Mouse (Mus musculus): Measurements from ENCODE around the gene Pgm2l1. TPM values are rescaled to one million over a fixed set of nuclear protein-coding genes. Genes with fewer than 3 reads are reported as not detected.

Pgm2l1 gene
- total RNA-seq, 2 experiments from 2014 or later = 11.1 to 12.7 TPM

GRCm38 (mm10) chr7:100216601-100217565 lies 10.3 kb upstream of the Pgm2l1 start:
- no peak for ATAC-seq (replicated peaks; ENCODE audit: low FRiP score, poor library complexity, severe bottlenecking)

GRCm38 (mm10) chr7:100227896-100228525 lies 817 bp downstream of the Pgm2l1 start:
- peak; percentile 64 for ATAC-seq (replicated peaks; ENCODE audit: low FRiP score, poor library complexity, severe bottlenecking)

DNA sequence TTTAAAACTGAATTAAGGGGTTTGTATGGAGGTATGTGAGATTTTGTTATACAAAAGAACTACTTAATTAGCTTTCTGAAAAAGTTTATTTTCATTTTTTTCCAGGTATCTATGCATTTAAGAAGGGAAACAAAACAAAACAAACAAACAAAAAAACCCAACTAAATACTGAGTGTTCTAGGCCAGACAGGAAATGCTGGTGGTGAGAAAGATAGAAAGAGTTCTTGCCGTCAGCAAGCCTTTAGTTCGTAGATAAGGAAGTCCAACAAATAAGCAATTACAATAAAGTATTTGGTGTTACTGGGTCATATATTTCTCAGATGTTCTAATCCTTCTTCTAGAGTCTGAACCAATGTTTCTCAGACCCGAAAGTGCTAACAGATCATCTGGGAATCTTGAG lies 1.8 kb downstream of the Pgm2l1 start:
- no peak for ATAC-seq (replicated peaks; ENCODE audit: low FRiP score, poor library complexity, severe bottlenecking)

DNA sequence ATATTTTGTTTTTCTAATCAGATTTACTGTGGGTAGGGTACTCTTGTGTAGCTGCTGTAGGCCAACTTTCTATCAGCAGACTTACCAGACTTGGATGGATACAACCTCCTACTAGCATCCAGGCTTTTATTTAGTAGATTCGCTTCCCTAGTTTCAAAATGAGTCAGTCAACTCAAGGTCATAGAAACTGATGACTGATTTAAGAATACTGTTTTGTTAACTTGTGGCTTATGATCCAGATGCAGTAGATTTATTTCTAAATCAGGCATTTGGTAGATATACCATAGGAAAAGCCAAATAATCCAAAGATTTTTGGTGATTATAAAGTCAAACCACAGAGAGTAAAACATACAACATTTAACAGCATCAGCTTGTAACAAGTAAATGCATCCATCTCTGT lies 3.5 kb downstream of the Pgm2l1 start:
- no peak for ATAC-seq (replicated peaks; ENCODE audit: low FRiP score, poor library complexity, severe bottlenecking)

GRCm38 (mm10) chr7:100231661-100232060 lies 4.5 kb downstream of the Pgm2l1 start:
- ATAC-seq (replicated peaks; ENCODE audit: low FRiP score, poor library complexity, severe bottlenecking) = no peak

DNA sequence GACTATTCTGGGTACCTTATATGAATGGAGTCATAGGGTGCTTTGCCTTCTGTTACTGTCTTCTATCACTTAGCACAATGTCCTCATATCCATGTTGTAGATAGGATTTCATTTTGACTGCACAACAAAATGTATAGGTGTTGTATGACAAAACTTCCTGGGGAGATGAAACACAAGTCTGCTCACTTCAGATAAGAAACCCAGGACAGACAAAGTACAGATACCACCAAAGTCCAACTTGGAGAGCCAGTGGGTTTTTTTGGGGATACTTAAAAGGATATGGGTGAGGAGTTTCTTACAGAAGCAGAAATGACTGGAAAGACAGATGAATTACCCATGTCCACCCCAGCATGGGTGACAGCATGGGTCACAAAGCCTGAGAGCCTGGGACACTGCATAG lies 6.5 kb downstream of the Pgm2l1 start:
- ATAC-seq (replicated peaks; ENCODE audit: low FRiP score, poor library complexity, severe bottlenecking) = peak; percentile 44; the same call in 1 of the 2 replicates

DNA sequence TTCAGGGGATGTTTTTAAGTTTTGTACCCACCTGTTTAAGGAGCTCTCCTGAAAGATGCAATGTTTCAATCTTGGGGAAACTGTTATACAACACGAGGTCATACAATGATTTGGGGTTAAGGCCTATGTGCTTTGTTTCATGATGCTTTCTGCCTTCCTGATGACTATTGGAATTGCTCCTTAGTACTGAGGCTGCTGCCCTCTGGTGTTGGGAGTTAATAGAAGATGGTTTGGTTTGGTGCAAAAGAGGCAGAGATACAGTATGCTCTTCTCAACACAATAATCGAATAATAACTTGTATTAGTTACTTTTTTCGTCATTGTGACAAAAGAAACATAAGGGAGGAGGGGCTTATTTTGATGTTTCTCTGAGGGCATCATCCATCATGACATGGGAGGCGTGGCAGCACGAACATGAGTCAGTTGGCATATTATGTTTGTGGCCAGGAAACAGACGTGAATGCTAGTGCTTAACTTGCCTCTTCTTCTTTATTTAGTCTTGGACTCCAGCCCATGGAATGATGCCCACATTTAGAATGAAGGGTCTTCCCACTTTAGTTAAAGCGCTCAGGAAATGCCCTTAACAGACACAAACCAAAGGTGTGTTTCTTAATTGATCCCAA lies 7.2 kb downstream of the Pgm2l1 start:
- ATAC-seq (replicated peaks; ENCODE audit: low FRiP score, poor library complexity, severe bottlenecking) = peak; percentile 80

DNA sequence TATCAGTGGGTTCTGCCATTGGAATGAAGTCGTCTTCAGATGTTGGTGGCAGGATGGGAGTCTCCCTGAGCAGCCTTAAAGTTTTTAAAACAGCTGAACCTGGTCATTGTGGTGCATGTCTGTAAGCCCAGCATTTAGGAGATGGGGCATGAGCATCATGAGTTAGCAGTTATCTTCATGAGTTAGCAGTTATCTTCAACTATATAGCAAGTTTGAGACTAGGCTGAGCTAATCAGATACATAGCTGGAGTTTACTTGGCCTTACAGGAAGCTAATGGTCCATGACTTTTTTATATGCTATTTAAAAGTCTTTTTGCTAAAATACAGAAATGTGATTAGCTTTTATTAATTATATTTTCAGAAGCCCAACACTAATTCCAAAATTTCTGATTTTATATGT lies 11.1 kb downstream of the Pgm2l1 start:
- ATAC-seq (replicated peaks; ENCODE audit: low FRiP score, poor library complexity, severe bottlenecking) = no peak

- no peak for ATAC-seq (replicated peaks; ENCODE audit: low FRiP score, poor library complexity, severe bottlenecking)
These were observed 13.4 kb downstream of the Pgm2l1 start for GRCm38 (mm10) chr7:100240601-100241000.

DNA sequence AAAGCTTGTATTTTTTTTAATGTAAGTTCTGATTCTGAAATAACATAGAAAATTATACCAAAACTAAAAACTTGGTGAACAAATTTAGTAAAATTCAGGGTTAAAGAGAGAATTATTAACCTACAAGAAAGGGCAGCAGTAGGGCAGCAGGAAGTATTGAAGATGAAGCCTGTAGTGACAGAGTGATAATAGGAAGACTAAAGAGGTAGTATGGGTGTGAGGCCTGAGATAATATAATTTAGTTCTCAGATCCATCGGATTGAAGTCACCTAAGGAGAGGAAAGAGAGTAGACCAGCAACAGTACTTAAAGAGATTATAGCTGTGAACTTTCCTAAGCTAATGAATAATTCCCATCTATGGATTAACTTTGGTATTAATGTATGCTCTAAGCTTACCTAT lies 15.8 kb downstream of the Pgm2l1 start:
- ATAC-seq (replicated peaks; ENCODE audit: low FRiP score, poor library complexity, severe bottlenecking) = no peak

- no peak for ATAC-seq (replicated peaks; ENCODE audit: low FRiP score, poor library complexity, severe bottlenecking)
These were observed 17.0 kb downstream of the Pgm2l1 start for GRCm38 (mm10) chr7:100244225-100244624.

GRCm38 (mm10) chr7:100245176-100245575 lies 18.0 kb downstream of the Pgm2l1 start:
- ATAC-seq (replicated peaks; ENCODE audit: low FRiP score, poor library complexity, severe bottlenecking) = no peak

GRCm38 (mm10) chr7:100250667-100251066 lies 23.5 kb downstream of the Pgm2l1 start:
- ATAC-seq (replicated peaks; ENCODE audit: low FRiP score, poor library complexity, severe bottlenecking) = peak; percentile 90

DNA sequence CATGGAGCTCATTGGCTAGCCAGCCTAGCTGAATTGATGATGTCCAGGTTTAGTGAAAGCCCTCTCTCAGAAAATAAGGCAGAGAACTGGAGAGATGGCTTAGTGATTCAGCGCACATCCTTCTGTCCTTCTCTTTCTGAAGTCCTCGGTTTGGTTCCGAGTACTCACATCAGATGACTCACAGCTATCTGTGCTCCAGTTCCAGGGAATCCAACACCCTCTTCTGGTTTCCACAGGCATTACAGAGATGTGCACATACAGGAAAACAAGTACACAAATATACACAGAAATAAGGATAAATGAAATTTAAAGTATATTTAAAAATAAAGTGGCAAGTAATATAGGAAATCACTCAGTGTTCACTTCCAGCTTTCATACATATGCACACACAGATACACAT lies 35.2 kb downstream of the Pgm2l1 start:
- ATAC-seq (replicated peaks; ENCODE audit: low FRiP score, poor library complexity, severe bottlenecking) = no peak

DNA sequence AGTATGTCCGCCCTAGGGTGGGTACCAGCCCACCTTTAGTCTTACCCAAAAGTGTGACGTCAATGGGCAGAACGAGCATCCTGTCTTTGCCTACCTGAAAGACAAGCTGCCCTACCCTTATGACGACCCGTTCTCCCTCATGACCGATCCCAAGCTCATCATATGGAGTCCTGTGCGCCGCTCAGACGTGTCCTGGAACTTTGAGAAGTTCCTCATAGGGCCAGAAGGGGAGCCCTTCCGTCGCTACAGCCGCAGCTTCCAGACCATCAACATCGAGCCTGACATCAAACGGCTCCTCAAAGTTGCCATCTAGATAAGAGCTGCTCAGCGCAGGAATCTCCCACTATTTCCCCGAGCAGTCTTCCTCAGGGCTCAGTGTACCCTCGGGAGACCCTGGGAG lies 37.7 kb downstream of the Pgm2l1 start:
- ATAC-seq (replicated peaks; ENCODE audit: low FRiP score, poor library complexity, severe bottlenecking) = peak; percentile 48

DNA sequence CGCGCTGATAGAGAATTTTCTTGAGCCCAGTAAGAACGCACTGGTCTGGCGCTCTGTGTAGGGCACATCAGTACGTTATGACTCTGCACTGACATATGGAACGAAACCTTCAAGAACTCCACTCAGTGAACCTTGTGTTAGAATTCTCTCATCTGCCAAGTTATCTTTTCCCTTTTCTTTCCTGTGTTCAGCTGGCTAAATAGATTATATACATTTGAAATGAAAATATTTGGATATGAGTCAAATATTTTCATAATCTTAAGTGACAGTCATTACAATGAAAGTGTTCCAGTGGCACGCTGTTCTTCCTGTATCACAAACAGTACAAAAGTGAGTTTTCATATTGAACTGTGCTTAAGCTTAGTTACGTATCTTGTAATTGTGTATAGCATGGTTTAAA lies 45.2 kb downstream of the Pgm2l1 start:
- no peak for ATAC-seq (replicated peaks; ENCODE audit: low FRiP score, poor library complexity, severe bottlenecking)

DNA sequence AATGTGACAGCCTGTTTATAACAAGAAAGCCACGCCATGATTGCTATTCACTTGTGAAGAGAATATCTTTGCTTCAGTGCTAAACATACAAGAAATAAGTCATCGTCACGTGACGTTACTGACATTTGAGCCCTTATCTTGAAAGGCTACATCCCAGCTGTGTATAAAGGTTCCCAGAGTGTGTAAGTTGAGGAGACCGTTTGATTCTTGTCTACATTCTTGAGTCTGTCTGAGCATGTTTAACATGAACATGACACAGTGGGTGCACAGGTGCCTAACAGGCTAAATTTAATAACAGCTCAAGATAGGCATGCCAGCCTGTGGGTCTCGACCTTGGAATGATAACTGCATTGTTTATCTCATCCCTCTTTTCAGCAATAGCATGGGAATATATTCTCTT lies 47.3 kb downstream of the Pgm2l1 start:
- ATAC-seq (replicated peaks; ENCODE audit: low FRiP score, poor library complexity, severe bottlenecking) = no peak

GRCm38 (mm10) chr7:100276397-100276796 lies 49.2 kb downstream of the Pgm2l1 start:
- ATAC-seq (replicated peaks; ENCODE audit: low FRiP score, poor library complexity, severe bottlenecking) = no peak

- ATAC-seq (replicated peaks; ENCODE audit: low FRiP score, poor library complexity, severe bottlenecking) = peak; percentile 77; the same call in 1 of the 2 replicates
These were observed 52.6 kb downstream of the Pgm2l1 start for GRCm38 (mm10) chr7:100279803-100280202.

DNA sequence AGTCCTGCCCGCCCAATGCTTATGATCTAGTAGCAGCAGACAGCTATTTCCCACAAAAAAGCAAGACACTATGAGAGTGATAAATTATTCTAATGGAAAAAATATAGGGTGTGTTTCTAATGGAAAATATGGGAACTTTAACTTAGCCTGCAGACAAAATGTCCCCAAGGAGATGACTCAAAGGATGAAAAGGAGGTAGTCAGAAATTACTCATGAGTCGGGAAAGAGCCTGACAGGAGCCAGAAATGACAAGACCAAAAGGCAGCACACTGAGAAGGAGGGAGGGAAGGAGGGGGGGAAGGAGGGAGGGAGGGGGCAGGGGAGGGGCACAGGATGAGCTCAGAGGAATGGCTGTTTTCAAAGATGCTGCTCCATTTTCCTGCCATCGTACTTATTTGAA lies 54.4 kb downstream of the Pgm2l1 start:
- no peak for ATAC-seq (replicated peaks; ENCODE audit: low FRiP score, poor library complexity, severe bottlenecking)

- ATAC-seq (replicated peaks; ENCODE audit: low FRiP score, poor library complexity, severe bottlenecking) = no peak
These were observed 56.1 kb downstream of the Pgm2l1 start for GRCm38 (mm10) chr7:100283298-100283697.

Data from erythroblast, adult 5-6 weeks (primary cell).